Mouse (Mus musculus) E14TG2a.4 (cell line): ENCODE measurements at regions not wholly inside any gene's neighbourhood (a gene's known extent, or its start where the extent isn't known, plus 50 kb on each side); places are given as distances from the start of the nearest gene placed in this dataset.

Experiments
- CTCF ChIP-seq: conservative IDR thresholded peaks from 2 replicates; pipeline ENCODE4 v1.5.1; 2014; ENCODE audit warnings: low read length
- POU5F1 ChIP-seq: IDR thresholded peaks from 2 replicates; pipeline ENCODE4 v1.6.1; 2014; ENCODE audit warnings: low read length, borderline replicate concordance

DNA sequence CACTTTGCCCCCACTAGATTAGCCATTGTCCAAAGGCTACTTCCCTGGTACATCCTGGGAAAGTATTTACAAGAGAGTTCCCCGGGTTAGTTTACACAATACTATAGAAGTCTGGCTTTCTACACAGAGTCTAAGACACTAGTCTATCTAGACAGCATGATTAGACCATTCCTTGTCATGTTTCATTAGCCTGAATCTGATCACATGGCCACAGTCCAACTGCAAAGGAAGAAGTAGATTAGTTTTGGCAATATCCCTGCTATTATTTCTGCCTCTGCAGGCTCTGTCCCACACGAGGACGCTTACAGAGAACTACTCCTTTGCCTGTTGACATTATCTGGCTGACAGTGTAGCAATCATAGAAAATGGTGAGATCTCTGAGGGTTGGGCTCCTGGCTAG is 144.2 kb downstream of the Nuak1 start:
- no peak for TF ChIP-seq POU5F1
- no peak for TF ChIP-seq CTCF
